Mouse (Mus musculus): Measurements from ENCODE around the gene Gja10.

Gene Gja10

DNA sequence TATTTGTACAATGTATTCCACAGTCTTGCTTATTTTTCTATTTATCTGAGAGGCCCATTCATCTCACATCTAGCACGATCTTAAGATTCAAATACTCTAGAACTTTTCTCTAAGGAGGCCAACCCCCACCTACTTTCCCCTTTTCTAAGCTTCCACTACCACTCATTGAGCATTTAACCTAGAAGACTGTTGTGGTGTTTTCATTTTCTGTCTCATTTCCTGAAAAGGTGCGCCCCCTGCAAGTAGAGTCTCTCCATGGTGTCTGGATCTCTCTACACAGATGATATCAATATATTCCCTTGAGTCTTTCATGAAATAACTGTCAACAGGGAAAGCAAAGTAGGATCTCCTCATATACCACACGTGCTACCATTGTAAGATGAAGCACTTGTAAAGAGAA, at the start of gene Gja10:
Gja10 (minus strand) TSS at position 101 of the 400 bp plus-strand sequence.
- no peak for DNase-seq (ENCODE audit: low spot score)

DNA sequence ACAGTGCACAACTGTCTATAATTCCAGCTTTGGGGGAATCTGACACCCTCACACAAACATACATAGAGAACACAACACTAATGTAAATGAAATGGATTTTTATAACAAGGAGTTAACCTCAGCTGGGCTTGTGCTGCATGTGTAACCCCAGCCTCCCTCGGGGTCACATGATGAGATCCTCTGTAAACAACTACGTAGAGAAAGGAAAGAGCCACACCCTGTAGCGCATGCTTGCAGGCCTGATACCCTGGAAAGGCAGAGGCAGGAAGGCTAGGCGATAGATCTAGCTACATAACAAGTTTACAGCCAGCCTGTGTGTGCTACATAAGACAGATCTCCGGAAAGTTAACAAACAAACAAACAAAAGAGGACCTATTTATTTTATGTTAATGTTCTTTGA, 49.1 kb upstream of the Gja10 start:
- DNase-seq (ENCODE audit: low spot score), result no peak

GRCm38 (mm10) chr4:32621637-32622036, 19.1 kb upstream of the Gja10 start:
- no peak for DNase-seq (ENCODE audit: low spot score)

DNA sequence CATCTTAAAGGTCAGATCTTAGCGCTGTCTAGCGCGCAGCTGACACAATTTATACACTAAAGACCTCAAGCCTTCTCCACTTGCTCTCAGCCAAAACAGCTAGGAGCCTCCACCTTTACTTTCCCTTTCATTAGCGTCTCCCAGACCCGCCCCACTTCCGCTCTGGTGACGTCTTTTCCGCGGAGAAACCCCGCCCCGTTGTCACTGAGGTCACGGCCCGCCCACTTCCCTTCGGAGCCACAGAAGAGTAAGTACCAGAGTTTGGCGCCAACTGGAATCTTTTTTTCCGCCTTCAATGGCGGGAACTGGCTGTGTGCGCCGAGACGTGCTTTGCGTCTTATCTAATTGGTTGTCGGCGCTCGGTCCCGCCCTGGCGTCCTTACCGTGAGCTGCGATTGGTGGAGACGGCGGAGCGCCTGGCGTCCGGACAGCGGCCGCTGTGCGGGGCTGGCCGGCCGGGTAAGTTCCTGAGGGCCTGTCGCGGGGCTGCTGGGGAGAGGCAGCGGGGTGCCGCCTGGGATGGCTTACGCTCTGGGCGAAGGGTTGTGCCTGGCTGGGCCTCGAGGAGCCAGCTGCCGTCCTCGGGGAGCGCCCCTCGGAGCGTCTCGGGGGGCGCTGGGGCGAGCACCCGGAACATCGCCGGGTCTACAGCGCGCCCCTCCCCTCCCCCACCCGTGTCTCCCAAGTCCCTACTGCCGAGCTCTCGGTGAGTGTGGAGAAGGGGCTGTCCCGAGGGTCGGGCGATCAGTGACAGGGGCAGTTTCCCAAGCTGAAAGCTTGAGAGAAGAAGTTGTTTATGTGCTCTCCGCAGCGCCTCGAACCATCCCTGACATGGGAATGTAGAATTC, 12.7 kb upstream of the Gja10 start, which contains the start of gene Casp8ap2:
Casp8ap2 (plus strand) TSS at position 418 of the 848 bp plus-strand sequence.
- peak; percentile 100 for DNase-seq (ENCODE audit: low spot score)

DNA sequence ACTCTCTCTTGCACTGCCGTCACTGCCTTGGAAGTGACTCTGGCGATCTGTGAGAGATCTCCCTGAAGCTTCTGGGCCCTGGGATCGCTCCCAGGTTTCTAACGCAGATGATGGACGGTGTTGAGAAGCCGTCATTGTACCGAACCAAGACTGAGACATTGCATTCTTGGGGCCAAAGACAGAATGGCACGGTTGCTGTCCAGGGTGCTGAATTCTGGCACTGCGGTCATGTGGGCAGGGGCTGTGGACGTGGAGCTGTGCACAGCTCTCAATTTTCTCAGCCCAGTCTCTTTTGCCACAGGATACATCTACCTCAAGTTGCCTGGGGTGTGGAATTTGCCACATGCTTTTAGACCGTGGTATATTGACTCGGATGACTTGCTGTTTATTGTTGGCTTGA, 1.4 kb downstream of the Gja10 start:
- DNase-seq (ENCODE audit: low spot score), result peak; percentile 79

DNA sequence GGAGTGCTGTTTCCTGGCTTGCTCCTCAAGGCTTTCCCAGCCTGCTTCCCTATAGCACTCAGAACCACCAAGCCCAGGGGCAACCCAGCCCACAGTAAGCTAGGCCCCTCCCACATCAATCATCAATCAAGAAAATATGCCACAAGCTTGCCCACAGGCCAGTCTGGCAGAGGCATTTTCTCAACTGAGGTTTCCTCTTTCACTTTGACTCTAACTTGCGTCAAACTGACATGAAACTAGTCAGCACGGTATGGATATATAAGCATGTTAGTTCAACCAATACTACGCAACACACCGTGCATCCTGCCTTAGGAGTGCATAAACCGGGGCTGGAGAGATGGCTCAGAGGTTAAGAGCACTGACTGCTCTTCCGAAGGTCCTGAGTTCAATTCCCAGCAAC, 14.3 kb downstream of the Gja10 start:
- no peak for DNase-seq (ENCODE audit: low spot score)

DNA sequence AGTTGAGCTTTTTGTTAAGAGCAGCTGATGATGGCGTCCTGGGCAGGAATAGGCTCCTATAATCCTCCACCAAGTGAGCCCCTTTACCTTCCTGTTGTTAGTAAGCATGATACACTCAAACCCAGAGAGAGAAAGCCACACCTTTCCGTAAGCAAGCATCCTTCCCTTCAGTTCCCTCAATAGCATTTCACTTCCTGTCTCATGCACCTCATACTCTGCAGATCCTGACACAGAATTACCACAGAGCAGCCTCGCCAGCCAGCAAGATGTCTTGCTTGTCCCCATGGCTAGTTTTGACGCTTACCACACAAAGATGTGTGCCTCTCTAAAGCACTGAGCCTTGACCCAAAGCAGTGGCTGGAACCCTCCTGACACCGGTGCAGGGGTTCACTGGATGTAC, 15.0 kb downstream of the Gja10 start:
- DNase-seq (ENCODE audit: low spot score), result no peak

- DNase-seq (ENCODE audit: low spot score), result peak; percentile 80
Measured at GRCm38 (mm10) chr4:32586596-32586995, 16.0 kb downstream of the Gja10 start.

GRCm38 (mm10) chr4:32584181-32584580, 18.4 kb downstream of the Gja10 start:
- no peak for DNase-seq (ENCODE audit: low spot score)

GRCm38 (mm10) chr4:32579850-32580249, 22.7 kb downstream of the Gja10 start:
- no peak for DNase-seq (ENCODE audit: low spot score)

DNA sequence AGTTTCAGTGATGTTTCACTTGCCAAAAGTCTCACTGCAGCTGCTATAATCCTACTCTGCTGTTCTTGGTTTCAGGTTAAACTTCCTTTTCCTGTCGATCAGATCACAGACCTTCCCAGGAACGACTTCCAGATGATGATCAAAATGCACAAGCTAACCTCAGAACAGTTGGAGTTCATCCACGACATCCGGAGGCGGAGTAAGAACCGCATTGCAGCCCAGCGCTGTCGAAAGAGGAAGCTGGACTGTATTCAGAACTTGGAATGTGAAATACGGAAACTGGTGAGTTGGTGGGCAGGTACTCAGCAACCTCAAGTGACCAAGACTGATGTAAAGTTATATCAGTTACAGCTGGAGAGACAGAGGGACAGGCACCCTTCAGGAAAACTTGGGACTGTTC, 27.4 kb downstream of the Gja10 start:
- peak; percentile 39 for DNase-seq (ENCODE audit: low spot score)

GRCm38 (mm10) chr4:32574604-32575003, 28.0 kb downstream of the Gja10 start:
- no peak for DNase-seq (ENCODE audit: low spot score)

DNA sequence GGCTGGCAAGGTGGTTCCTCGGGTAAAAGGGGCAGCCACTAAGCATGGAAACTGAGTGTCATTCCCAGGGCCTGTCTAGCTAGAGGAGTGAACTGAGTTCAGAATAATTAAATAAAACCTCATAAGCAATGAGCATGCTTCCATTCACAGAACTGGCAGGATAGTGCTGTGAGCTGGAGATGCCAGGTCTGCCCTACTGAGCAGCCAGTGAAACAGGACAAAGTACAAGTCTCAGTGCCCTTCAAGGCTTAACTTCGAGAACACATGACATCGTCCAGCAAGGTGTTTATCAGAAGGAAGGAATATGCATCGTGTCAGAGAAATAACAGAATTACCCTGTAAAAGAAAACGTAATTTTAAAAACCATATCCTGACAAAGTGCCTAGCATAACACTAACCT, 29.0 kb downstream of the Gja10 start:
- no peak for DNase-seq (ENCODE audit: low spot score)

DNA sequence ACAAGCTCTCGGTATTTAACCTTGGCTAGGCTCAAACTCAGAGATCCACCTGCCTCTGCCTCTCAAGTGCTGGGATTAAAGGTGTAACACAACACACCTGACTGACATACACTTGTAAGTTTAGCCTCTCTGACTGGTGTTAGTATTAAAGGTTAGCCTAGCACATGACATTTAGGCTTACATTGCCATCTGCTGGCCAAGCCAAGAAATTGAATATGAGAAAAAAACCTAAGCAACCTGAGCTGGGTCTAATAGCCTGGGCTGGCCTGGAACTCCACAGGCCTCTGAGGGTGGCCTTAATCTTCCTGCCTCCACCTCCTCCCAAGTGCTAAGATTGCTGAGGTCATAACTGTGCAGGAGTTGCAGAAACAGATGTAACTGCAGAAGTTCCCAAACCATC, 30.4 kb downstream of the Gja10 start:
- DNase-seq (ENCODE audit: low spot score), result peak; percentile 80

- no peak for DNase-seq (ENCODE audit: low spot score)
Measured at GRCm38 (mm10) chr4:32571441-32571840, 31.1 kb downstream of the Gja10 start.

DNA sequence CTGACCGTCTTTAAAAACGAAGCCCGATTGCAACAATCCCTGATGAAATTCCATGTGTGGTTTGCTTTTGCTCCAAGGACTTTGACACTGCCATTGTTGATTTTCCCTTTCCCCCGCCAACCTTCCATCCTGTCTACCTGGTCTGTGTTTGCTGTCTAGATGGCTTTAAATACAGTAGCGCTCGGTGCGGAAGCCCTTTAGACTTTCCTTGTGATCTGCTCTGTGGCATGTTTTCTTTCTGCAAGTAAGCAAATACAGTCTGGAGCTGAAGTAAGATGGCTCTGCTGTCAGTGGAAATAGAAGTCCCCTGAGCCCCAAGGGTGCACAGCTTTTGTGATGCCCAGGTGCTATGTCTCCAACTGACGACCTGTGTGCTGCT, 31.6 kb downstream of the Gja10 start:
- no peak for DNase-seq (ENCODE audit: low spot score)

GRCm38 (mm10) chr4:32569995-32570938, 32.3 kb downstream of the Gja10 start:
- DNase-seq (ENCODE audit: low spot score), result peak; percentile 52

GRCm38 (mm10) chr4:32569054-32569453, 33.5 kb downstream of the Gja10 start:
- no peak for DNase-seq (ENCODE audit: low spot score)

GRCm38 (mm10) chr4:32564918-32565317, 37.6 kb downstream of the Gja10 start:
- no peak for DNase-seq (ENCODE audit: low spot score)

GRCm38 (mm10) chr4:32564416-32564815, 38.1 kb downstream of the Gja10 start:
- no peak for DNase-seq (ENCODE audit: low spot score)

- no peak for DNase-seq (ENCODE audit: low spot score)
Measured at GRCm38 (mm10) chr4:32562319-32563115, 40.0 kb downstream of the Gja10 start.

DNA sequence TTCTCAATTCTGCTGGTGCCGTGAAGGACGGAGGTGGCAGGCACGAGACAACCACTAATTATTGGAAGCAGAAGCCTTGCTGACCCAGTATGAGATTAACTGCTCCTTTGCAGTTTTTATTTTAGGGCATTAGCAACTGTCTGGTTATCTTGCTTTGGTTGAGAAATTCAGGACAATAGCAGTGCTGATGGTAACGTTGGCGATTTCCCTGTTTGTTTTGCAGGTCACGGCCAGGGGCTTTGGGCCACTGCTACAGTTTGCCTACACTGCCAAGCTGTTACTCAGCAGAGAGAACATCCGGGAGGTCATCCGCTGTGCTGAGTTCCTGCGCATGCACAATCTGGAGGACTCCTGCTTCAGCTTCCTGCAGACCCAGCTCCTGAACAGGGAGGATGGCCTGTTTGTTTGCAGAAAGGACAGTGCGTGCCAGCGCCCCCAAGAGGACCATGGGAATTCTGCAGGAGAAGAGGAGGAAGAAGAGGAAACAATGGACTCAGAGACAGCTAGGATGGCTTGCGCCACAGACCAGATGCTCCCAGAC, 40.9 kb downstream of the Gja10 start:
- DNase-seq (ENCODE audit: low spot score), result peak; percentile 60
